Mouse (Mus musculus) left cerebral cortex, adult 2 months (tissue): ENCODE data around the gene Wrap53. TPM values are rescaled to one million over a fixed set of nuclear protein-coding genes. Genes with fewer than 3 reads are reported as not detected.

ENCODE experiments used
- DNase-seq, 2 experiments: peaks; one replicate each; pipeline ENCODE4 v3.0.0; 2021 to 2022; ENCODE audit warnings: low spot score in 2 of 2, mixed read lengths in 1 of 2; ENCODE audit errors: extremely low spot score in 1 of 2
- H3K27ac ChIP-seq: fragments of 200-600 bp; 2 replicates; pipeline ENCODE4 v1.8.1; 2022
- H3K4me3 ChIP-seq: fragments of 200-600 bp; 2 replicates; pipeline ENCODE4 v1.8.1; 2022
- CTCF ChIP-seq: fragments of 200-600 bp; IDR thresholded peaks from 2 replicates; pipeline ENCODE4 v1.8.1; 2022; ENCODE audit warnings: antibody characterized with exemption, mild to moderate bottlenecking, moderate library complexity
- intact Hi-C: fragments of 180-260 bp; cut with DNase I; formaldehyde crosslinking; loops from one replicate; pipeline ENCODE4 v1.15.1; 2025
- total RNA-seq, 2 experiments: library from RNA; stranded (reverse); gene quantifications; 2 replicates each; pipeline ENCODE4 v1.2.3; 2021

The Wrap53 gene
- total RNA-seq, 2 experiments from 2014 or later: 7.6 to 10.5 TPM

- intact Hi-C loops: no loop called here
- Histone ChIP-seq H3K27ac (no peak overlapping the region), H3K4me3 (no peak overlapping the region)
- TF ChIP-seq CTCF: no peak; the same call in 1 of the 2 replicates
- no peak for DNase-seq
Observed at GRCm38 (mm10) chr11:69599436-69599835, 19.4 kb upstream of the Wrap53 start.

GRCm38 (mm10) chr11:69594853-69595252 lies 14.8 kb upstream of the Wrap53 start:
- no peak for TF ChIP-seq CTCF
- Histone ChIP-seq H3K27ac (no peak overlapping the region), H3K4me3 (no peak overlapping the region)
- intact Hi-C loops: no loop called here
- DNase-seq: no peak

- intact Hi-C loops: no loop called here
Observed at GRCm38 (mm10) chr11:69592799-69593198, 12.7 kb upstream of the Wrap53 start.

GRCm38 (mm10) chr11:69591899-69592637 lies 12.0 kb upstream of the Wrap53 start:
- peak; percentile 45 to 71 for DNase-seq
- intact Hi-C loops: no loop called here
- H3K4me3 ChIP-seq: no peak overlapping the region
- no peak for TF ChIP-seq CTCF
- peak overlapping the region; percentile 13 for H3K27ac ChIP-seq

More at GRCm38 (mm10) chr11:69592799-69593198, 12.7 kb upstream of the Wrap53 start:
- no peak for TF ChIP-seq CTCF
- H3K27ac ChIP-seq: peak overlapping the region; percentile 47; the same call in 1 of the 2 replicates
- DNase-seq: no peak
- H3K4me3 ChIP-seq: no peak overlapping the region

GRCm38 (mm10) chr11:69591424-69591823 lies 11.4 kb upstream of the Wrap53 start:
- Histone ChIP-seq H3K4me3 (no peak overlapping the region), H3K27ac (peak overlapping the region; percentile 13; the same call in 1 of the 2 replicates)
- no peak for TF ChIP-seq CTCF
- intact Hi-C loops: no loop called here
- DNase-seq: no peak

- Histone ChIP-seq H3K4me3 (no peak overlapping the region), H3K27ac (no peak overlapping the region)
- TF ChIP-seq CTCF: no peak
- no peak for DNase-seq
- intact Hi-C loops: no loop called here
Observed at GRCm38 (mm10) chr11:69590622-69591021, 10.6 kb upstream of the Wrap53 start.

- intact Hi-C loops: no loop called here
- Histone ChIP-seq H3K4me3 (no peak overlapping the region), H3K27ac (no peak overlapping the region)
- TF ChIP-seq CTCF: no peak
- no peak for DNase-seq
Observed at GRCm38 (mm10) chr11:69589207-69589834, 9.3 kb upstream of the Wrap53 start.

GRCm38 (mm10) chr11:69585718-69586325 lies 5.8 kb upstream of the Wrap53 start:
- no peak for TF ChIP-seq CTCF
- H3K27ac ChIP-seq: no peak overlapping the region
- H3K4me3 ChIP-seq: no peak overlapping the region
- no peak for DNase-seq
- intact Hi-C loops: no loop called here

GRCm38 (mm10) chr11:69584937-69585336 lies 4.9 kb upstream of the Wrap53 start:
- Histone ChIP-seq H3K4me3 (no peak overlapping the region), H3K27ac (no peak overlapping the region)
- no peak for TF ChIP-seq CTCF
- intact Hi-C loops: loop anchor here (5.0 kb wide), 1 partner anchor 168 kb away; no protein-coding TSS in a partner anchor
- no peak for DNase-seq

- no peak for TF ChIP-seq CTCF
- H3K27ac ChIP-seq: no peak overlapping the region
Observed at GRCm38 (mm10) chr11:69584008-69584407, 4.0 kb upstream of the Wrap53 start.

GRCm38 (mm10) chr11:69582230-69582805 lies 2.3 kb upstream of the Wrap53 start:
- TF ChIP-seq CTCF: no peak
- intact Hi-C loops: loop anchor here (5.0 kb wide), 1 partner anchor 165 kb away; no protein-coding TSS in a partner anchor
- no peak for DNase-seq
- Histone ChIP-seq H3K27ac (no peak overlapping the region; the same call in 1 of the 2 replicates), H3K4me3 (peak overlapping the region; percentile 91)

More at GRCm38 (mm10) chr11:69584008-69584407, 4.0 kb upstream of the Wrap53 start:
- H3K4me3 ChIP-seq: no peak overlapping the region
- intact Hi-C loops: loop anchor here (5.0 kb wide), 1 partner anchor 167 kb away; no protein-coding TSS in a partner anchor
- DNase-seq: no peak
